Mouse (Mus musculus): ENCODE measurements around the gene Chaf1a. TPM values are rescaled to one million over a fixed set of nuclear protein-coding genes. Genes with fewer than 3 reads are reported as not detected.
A peak's percentile ranks its signal among the peaks of the same experiment; 100 is the strongest.
"Not testable (repeated sequence)": the region's sequence is repeated elsewhere in the genome, so short reads cannot be mapped to it uniquely, and the experiment has no call there.

Gene Chaf1a
- polyA plus RNA-seq, 1 experiment from 2014 or later: 26.8 TPM

DNA sequence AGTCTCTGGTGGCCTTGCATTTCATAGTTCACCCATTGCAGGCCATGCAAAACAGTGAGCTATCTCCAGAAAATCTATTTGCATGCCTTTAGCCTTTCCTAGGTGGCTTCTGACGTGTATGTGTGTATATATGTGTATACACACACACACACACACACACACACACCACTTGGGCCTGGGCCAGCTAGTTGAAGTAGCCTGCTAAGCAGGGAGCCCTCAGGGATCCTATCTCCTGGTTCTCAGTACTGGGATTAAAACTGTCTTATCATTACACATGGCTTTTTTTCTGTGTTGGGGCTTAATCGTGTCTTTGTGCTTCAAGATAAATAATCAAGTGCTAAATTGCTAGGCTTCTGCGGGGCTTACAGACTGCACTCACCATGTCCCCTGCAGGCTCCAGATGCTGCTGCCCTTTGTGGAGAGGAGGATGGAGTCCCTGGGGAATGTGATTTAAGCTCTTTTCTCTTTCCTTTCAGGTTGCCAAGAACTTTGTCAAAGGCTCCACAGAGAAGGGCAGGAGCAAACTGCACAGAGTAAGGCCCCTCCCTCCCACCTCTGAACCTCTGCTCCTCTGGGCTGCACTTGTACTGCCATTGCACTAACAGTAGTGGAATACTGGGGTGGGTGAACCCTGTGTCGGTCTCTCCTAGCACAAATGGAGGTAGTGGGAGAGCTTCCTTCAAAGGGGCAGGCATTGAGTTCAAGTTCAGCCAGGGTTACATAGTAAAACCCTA is 15.9 kb downstream of the Chaf1a start:
- Histone ChIP-seq H3K36me3 (peaks cover 60% of the 10 kb centered on the region), H3K27me3 (no peaks in the 10 kb centered on the region), H3K9ac (no peak overlapping the region), H3K4me2 (replicated peaks) (no peak overlapping the region), H3K4me3 (no peak overlapping the region), H3K9me3 (replicated peaks) (no peaks in the 10 kb centered on the region), H3K27ac (peak overlapping the region; percentile 23; the same call in 1 of the 2 replicates), H3K4me1 (no peaks in the 10 kb centered on the region)
- 74% methylated on average over 4 of the region's 4 CpGs for WGBS
- no peak for ATAC-seq (ENCODE audit: low FRiP score)

DNA sequence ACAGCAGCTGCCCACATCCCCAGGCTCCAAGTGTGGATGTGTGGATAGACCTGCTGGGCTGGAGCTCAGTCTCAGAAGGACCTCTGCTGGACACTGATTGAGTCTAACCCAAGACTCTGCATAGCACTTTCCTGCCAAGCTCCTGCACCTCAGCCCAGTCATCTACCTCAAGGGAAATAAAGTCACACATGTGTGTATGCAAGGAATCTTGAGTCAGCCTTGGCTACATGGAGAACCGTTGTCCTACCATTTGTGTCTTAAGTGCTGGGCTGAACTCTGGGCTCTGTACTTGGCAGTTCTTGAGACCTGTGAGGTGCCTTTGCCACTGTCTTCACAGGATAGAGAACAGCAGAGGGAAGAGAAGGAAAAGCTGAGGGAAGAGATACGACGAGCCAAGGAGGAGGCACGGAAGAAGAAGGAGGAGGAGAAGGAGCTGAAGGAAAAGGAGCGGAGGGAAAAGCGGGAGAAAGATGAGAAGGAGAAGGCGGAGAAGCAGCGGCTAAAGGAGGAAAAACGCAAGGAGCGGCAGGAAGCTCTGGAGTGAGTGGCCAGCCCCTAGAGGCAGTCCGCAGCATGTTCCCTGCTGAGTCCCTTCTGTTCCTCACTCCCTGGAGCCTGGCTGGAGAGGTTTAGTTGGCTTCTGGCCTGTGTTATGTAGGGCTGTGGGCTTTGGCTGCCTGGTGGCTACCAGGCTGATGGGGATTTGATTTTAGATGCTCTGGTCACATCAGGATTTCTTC is 17.3 kb downstream of the Chaf1a start:
- WGBS: 83% methylated on average over 11 of the region's 11 CpGs
- H3K9me3 ChIP-seq (replicated peaks): no peaks in the 10 kb centered on the region
- H3K4me2 ChIP-seq (replicated peaks): no peak overlapping the region
- H3K4me3 ChIP-seq: no peak overlapping the region
- H3K27me3 ChIP-seq: no peaks in the 10 kb centered on the region
- H3K4me1 ChIP-seq: no peaks in the 10 kb centered on the region
- H3K27ac ChIP-seq: no peak overlapping the region
- H3K9ac ChIP-seq: peak overlapping the region; percentile 8; the same call in 1 of the 2 replicates
- no peak for ATAC-seq (ENCODE audit: low FRiP score)
- peaks cover 61% of the 10 kb centered on the region for H3K36me3 ChIP-seq

DNA sequence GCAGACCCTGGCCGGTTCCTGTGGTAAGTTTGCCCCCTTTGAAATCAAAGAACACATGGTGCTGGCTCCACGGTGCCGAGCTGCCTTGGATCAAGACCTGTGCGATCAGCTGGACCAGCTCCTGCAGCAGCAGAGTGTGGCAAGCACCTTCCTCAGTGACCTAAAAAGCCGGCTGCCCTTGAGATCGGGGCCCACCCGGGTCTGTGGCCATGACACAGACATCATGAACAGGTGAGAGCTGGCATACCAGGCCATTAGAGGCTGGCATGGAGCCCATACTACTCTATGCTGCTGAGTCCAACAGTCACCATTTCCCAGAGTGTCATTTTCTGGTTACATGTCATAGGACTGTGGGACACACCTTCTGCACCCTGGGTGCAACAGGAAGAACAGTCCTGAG is 21.8 kb downstream of the Chaf1a start:
- H3K4me2 ChIP-seq (replicated peaks): no peak overlapping the region
- ATAC-seq (ENCODE audit: low FRiP score): no peak
- no peak overlapping the region for H3K27ac ChIP-seq
- no peaks in the 10 kb centered on the region for H3K4me1 ChIP-seq
- peaks cover 89% of the 10 kb centered on the region for H3K36me3 ChIP-seq
- no peaks in the 10 kb centered on the region for H3K27me3 ChIP-seq
- no peak overlapping the region for H3K9ac ChIP-seq
- H3K4me3 ChIP-seq: no peak overlapping the region
- WGBS: 94% methylated on average over 7 of the region's 7 CpGs
- no peaks in the 10 kb centered on the region for H3K9me3 ChIP-seq (replicated peaks)

DNA sequence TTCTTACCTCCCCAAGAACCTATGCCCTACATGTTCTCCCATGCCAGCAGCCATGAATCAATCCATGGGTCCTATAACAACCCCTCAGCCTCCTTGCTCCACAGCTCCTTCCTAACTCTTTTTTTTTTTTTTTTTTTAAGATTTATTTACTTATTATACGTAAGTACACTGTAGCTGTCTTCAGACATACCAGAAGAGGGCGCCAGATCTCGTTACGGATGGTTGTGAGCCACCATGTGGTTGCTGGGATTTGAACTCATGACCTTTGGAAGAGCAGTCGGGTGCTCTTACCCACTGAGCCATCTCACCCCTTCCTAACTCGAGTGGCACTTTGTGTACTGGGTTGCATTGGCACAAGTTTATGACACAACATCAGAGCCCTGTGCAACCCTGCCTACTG is 25.5 kb downstream of the Chaf1a start:
- peaks cover 93% of the 10 kb centered on the region for H3K36me3 ChIP-seq
- 85% methylated on average over 6 of the region's 6 CpGs for WGBS
- H3K4me2 ChIP-seq (replicated peaks); H3K9ac ChIP-seq; ATAC-seq (ENCODE audit: low FRiP score); H3K4me1 ChIP-seq; H3K27ac ChIP-seq; H3K4me3 ChIP-seq; H3K27me3 ChIP-seq; H3K9me3 ChIP-seq (replicated peaks): not testable (repeated sequence)

DNA sequence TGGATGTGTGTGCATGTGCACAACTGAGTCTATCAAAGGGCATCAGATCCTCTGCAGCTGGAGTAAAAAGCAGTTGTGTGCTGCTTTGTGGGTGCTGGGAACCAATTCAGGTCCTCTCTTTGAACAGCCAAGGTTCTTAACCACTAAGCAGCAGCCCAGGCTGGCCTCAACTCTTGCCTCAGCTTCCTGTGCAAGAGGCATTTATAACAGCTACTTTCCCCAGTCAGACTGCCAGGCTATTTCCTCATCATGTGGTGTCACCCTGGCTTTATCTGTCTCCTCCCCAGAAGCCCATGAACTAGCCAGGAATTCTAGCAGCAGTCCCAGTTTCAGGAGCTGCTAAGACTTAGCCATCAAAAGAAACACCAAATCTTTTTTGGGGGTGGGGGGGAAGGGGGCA is 26.2 kb downstream of the Chaf1a start:
- ATAC-seq (ENCODE audit: low FRiP score): no peak
- Histone ChIP-seq H3K36me3 (peaks cover 96% of the 10 kb centered on the region), H3K4me3 (no peak overlapping the region), H3K9me3 (replicated peaks) (no peaks in the 10 kb centered on the region), H3K4me2 (replicated peaks) (no peak overlapping the region), H3K27ac (no peak overlapping the region), H3K27me3 (no peaks in the 10 kb centered on the region), H3K4me1 (no peaks in the 10 kb centered on the region), H3K9ac (no peak overlapping the region)

DNA sequence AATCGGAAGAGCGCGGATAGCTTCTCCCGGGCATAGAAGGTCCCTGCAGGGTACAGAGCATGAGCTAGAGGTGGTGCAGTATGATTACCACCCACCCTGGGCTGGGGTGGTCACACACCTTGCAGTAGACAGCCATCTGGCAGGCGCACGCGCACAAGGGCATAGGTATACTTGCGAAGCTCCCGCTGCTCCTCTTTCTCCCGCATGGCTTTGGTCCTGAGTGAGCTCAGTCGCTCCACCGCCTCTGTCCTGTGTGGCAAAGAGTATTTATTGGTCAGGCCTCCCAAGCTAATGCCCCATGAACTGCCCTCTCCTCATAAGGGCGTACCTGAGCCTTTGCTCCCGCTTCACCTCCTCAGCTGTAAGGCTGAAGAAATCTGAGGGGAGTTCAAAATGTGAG is 28.8 kb downstream of the Chaf1a start:
- Histone ChIP-seq H3K4me1 (peaks cover 6% of the 10 kb centered on the region), H3K27me3 (no peaks in the 10 kb centered on the region), H3K4me2 (replicated peaks) (no peak overlapping the region), H3K36me3 (peaks cover 87% of the 10 kb centered on the region), H3K27ac (no peak overlapping the region), H3K9me3 (replicated peaks) (no peaks in the 10 kb centered on the region), H3K9ac (no peak overlapping the region), H3K4me3 (no peak overlapping the region)
- ATAC-seq (ENCODE audit: low FRiP score): no peak
- 94% methylated on average over 14 of the region's 14 CpGs for WGBS

DNA sequence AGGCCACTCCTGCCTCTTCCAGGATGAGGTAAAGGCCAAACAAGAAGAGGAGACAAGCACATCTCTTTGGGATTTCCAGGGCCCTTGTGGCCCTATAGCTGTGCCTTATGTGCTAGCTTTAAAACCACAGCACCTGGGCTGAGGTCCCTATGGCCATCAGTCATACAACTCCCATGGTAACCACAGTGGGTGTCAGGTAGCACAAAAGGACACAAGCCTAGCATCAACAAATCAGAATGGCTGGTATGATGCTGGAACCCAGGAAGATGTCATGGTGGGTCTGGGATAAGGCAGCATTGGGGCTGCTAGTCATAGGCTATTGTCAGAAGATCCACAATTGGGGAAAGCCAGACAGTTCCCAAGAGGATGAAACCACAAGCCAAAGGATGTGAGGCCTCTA is 30.9 kb downstream of the Chaf1a start:
- H3K4me2 ChIP-seq (replicated peaks): no peak overlapping the region
- H3K9me3 ChIP-seq (replicated peaks): no peaks in the 10 kb centered on the region
- peaks cover 69% of the 10 kb centered on the region for H3K36me3 ChIP-seq
- no peaks in the 10 kb centered on the region for H3K27me3 ChIP-seq
- H3K4me3 ChIP-seq: no peak overlapping the region
- H3K27ac ChIP-seq: no peak overlapping the region
- ATAC-seq (ENCODE audit: low FRiP score): no peak
- H3K9ac ChIP-seq: no peak overlapping the region
- peaks cover 16% of the 10 kb centered on the region for H3K4me1 ChIP-seq

DNA sequence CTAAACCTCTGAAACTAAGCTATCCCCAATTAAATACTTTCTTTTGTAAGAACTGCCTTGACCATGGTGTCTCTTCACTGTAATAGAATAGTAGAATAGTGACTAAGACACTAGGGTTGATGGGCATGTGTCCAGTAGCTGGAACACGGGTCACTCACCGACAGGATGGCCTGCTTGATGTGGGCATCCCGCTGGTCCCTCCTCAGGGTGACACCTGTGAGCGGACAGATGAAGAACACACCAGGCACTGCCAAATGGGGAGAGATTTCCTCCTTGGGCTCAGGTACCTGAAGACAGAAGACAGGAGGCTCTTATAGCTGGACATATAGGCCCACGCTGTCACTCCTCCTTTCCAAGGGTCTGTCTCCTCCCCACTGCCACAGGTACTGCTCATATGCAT is 32.0 kb downstream of the Chaf1a start:
- Histone ChIP-seq H3K36me3 (peaks cover 58% of the 10 kb centered on the region), H3K27me3 (no peaks in the 10 kb centered on the region), H3K4me3 (no peak overlapping the region), H3K4me2 (replicated peaks) (no peak overlapping the region), H3K9ac (no peak overlapping the region), H3K4me1 (peaks cover 16% of the 10 kb centered on the region), H3K9me3 (replicated peaks) (no peaks in the 10 kb centered on the region), H3K27ac (no peak overlapping the region)
- no peak for ATAC-seq (ENCODE audit: low FRiP score)
- 93% methylated on average over 5 of the region's 5 CpGs for WGBS

DNA sequence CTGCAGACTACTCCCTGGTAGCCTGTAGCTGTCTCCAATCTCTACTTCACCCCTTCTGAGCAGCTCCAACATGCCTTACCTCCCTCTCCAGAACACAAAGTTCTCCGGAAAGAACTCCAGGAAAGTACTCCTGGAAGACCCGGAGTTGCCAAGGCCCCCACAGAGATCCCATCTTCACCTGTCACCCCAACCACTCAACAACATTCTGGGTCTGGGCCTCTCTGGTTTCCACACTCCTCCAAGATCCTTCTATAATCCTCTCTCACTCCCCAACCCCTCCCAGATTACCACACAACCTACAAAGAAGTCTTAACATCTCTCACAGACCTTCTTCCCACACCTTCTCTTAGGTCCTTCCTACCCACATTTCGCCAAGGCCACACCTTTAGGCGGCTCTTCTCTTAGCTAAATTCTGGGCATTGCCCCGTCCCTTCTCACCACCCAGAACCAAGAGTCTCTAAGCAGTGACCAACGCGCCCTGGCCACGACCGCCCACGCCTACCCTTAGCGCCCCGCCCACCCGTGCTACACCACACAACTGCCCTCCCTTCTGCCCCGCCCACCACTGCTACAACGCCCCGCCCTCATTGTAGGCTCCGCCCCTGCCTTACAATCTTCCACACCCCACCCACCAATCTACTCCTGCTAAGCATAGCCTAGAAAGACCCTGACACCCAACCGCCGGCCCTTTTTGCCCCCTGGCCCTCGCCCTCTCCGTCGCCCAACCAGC is 34.0 kb downstream of the Chaf1a start:
- peak; percentile 7 for ATAC-seq (ENCODE audit: low FRiP score)
- H3K4me3 ChIP-seq: peak overlapping the region; percentile 84
- peak overlapping the region; percentile 93 for H3K27ac ChIP-seq
- peak overlapping the region; percentile 78 for H3K9ac ChIP-seq
- H3K9me3 ChIP-seq (replicated peaks): no peaks in the 10 kb centered on the region
- peaks cover 37% of the 10 kb centered on the region for H3K36me3 ChIP-seq
- 9% methylated on average over 22 of the region's 22 CpGs for WGBS
- no peaks in the 10 kb centered on the region for H3K27me3 ChIP-seq
- H3K4me2 ChIP-seq (replicated peaks): peak overlapping the region; percentile 82
- peaks cover 16% of the 10 kb centered on the region for H3K4me1 ChIP-seq

DNA sequence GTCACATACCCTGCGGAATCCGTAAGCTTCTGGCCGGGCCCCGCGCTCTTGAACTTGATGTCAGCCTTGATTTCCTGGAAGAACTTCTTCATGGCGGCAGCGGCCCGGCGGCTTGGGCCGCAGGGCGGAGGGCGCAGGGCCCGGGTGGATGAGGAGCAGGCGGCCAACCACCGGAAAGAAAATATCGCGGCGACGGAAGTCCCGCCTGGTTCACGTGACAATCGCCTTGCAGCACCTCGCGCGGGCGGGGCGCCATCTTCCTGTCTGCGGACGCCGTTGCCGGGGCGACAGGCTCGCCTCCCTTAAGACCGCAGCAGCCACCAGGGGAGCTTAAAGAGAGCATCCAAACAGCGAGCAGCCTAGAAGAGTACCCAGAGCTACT is 34.6 kb downstream of the Chaf1a start, which contains the start of gene Ubxn6:
Gene Ubxn6, minus strand, starts transcription at position 202 of the 382 bp plus-strand sequence.
- Histone ChIP-seq H3K9me3 (replicated peaks) (no peaks in the 10 kb centered on the region), H3K9ac (peak within 1 kb of the TSS; percentile 78), H3K4me2 (replicated peaks) (peak within 1 kb of the TSS; percentile 82), H3K4me1 (peaks cover 16% of the 10 kb centered on the region), H3K27ac (peak within 1 kb of the TSS; percentile 93), H3K4me3 (peak within 1 kb of the TSS; percentile 84), H3K36me3 (peaks cover 32% of the 10 kb centered on the region), H3K27me3 (no peaks in the 10 kb centered on the region)
- peak; percentile 54 for ATAC-seq (ENCODE audit: low FRiP score)
- WGBS: under 1% methylated on average over 35 of the region's 35 CpGs

DNA sequence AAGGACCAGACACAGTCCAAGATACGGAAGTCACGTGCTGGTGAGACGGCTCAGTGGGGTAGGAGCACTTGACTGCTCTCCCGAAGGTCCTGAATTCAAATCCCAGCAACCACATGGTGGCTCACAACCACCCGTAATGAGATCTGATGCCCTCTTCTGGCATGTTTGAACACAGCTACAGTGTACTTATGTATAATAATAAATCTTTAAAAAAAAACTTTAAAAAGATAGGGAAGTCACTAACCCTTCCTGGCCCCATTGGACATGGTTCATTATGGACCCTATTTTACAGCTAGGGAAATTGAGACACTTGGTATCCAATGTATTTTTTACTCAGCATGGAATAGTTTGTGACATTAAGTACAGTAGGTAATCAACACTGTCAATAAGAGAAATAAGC is 37.3 kb downstream of the Chaf1a start:
- no peak overlapping the region for H3K4me3 ChIP-seq
- no peaks in the 10 kb centered on the region for H3K9me3 ChIP-seq (replicated peaks)
- H3K36me3 ChIP-seq: peaks cover 8% of the 10 kb centered on the region
- no peak for ATAC-seq (ENCODE audit: low FRiP score)
- whole genome bisulfite sequencing: 91% methylated on average over 5 of the region's 5 CpGs
- H3K4me2 ChIP-seq (replicated peaks): no peak overlapping the region
- H3K27ac ChIP-seq: no peak overlapping the region
- peaks cover 42% of the 10 kb centered on the region for H3K4me1 ChIP-seq
- H3K27me3 ChIP-seq: no peaks in the 10 kb centered on the region
- no peak overlapping the region for H3K9ac ChIP-seq

DNA sequence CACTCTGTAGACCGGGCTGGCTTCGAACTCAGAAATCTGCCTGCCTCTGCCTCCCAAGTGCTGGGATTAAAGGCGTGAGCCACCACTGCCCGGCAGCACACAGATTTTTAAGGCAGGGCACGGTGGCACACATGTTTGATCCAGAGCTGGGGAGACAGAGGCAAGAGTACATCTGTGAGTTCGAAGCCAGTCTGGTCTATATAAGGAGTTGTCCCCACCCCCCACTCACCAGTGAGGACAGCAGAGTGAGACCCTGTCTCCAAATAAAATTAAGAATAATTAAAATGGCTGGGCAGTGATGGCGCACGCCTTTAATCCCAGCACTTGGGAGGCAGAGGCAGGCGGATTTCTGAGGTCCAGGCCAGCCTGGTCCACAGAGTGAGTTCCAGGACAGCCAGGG is 38.1 kb downstream of the Chaf1a start:
- not testable (repeated sequence) for ATAC-seq (ENCODE audit: low FRiP score); H3K9me3 ChIP-seq (replicated peaks); H3K27ac ChIP-seq; H3K9ac ChIP-seq; H3K27me3 ChIP-seq
- H3K36me3 ChIP-seq: peaks cover 11% of the 10 kb centered on the region; the same call in 1 of the 2 replicates
- H3K4me2 ChIP-seq (replicated peaks): peak overlapping the region; percentile 99
- whole genome bisulfite sequencing: 66% methylated on average over 9 of the region's 9 CpGs
- H3K4me1 ChIP-seq: peaks cover 43% of the 10 kb centered on the region
- H3K4me3 ChIP-seq: 0 out of 2 replicates have a peak overlapping the region, but pooled peaks have one; percentile 84

Measured in hindbrain, embryonic 12.5 days (tissue).